Mouse (Mus musculus) frontal cortex, adult (tissue): ENCODE measurements around the gene Zfp942.

Source experiments
- ATAC-seq: cut with Nextera tagmentation; 2 replicates; pipeline ENCODE4 v1.9.2; 2017; ENCODE audit warnings: mild to moderate bottlenecking, moderate library complexity, mixed read lengths; ENCODE audit not compliant: low TSS enrichment

Zfp942 gene

GRCm38 (mm10) chr17:21962107-21962907 lies at the start of gene Zfp942, which contains the start of gene Zfp943:
Gene Zfp942 (minus strand): TSS chr17:21962464.
Gene Zfp943 (plus strand): TSS chr17:21962552.
- ATAC-seq, result peak; percentile 96

DNA sequence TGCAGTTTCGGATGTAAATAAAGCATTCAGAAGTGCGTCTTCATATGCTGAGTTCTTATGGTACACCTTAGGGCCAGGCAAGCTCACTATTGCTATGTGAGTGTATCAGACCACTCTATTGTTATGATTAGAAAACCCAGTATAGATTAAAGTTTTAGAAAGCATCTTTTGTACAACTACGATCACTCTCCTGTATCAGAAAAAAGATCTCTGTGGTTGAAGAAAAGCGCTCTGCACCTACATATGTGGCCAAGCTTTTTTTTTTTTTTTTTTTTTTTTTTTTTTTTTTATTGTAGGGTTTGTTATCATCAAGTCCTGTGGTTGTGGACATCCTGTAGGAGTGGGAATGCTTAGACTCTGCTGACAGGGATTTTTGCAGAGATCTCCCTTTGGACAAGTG lies 1.0 kb upstream of the Zfp942 start:
- ATAC-seq, result no peak

DNA sequence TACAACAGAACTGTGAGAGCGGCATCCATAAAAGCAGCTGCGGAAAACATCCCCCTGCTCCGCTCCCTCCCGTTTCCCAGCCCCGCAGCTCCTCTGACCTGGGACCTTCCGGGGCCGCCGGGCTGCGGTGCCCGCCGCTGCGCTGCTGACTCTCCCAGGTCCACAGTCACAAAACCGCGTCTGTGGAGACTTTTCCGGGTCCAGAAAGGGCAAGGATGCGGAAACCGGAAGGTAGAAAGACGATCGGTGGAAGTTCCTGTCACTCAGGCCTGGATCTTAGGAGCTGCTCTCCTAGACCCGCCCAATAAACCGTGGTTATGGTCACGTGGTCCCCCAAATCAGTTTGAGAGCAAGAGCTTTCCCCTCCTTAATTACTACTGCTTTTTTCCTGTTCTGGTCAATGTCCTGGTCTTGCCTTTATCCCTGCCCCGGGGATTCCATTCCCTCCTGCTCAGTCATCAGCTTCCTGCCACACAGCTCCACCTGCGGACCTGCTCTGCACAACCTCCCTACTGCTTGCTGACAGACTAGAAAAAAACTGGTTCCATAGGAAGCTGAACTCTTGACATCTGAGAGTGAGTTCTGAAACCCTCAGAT lies 52.7 kb downstream of the Zfp942 start, which contains the start of gene Zfp995:
Gene Zfp995, minus strand, starts transcription at position 471 of the 597 bp plus-strand sequence.
- ATAC-seq, result peak; percentile 99

GRCm38 (mm10) chr17:21909039-21909438 lies 53.2 kb downstream of the Zfp942 start:
- ATAC-seq, result no peak
